Mouse (Mus musculus) embryonic facial prominence, embryonic 12.5 days (tissue): ENCODE data around the gene Ppargc1a. TPM values are rescaled to one million over a fixed set of nuclear protein-coding genes. Genes with fewer than 3 reads are reported as not detected.

ENCODE experiments used
- ATAC-seq: fragments of 200-750 bp; cut with Nextera tagmentation; 2 replicates; pipeline ENCODE4 v1.8.0; 2017; ENCODE audit not compliant: insufficient number of reproducible peaks, insufficient read depth, low FRiP score, low TSS enrichment
- H3K27ac ChIP-seq: fragments of 300-500 bp; sonication (generic); 2 replicates; pipeline ENCODE4 v1.5.1; 2016; ENCODE audit warnings: mild to moderate bottlenecking
- H3K27me3 ChIP-seq: fragments of 300-500 bp; sonication (generic); 2 replicates; pipeline ENCODE4 v1.6.1; 2016; ENCODE audit warnings: mild to moderate bottlenecking, moderate library complexity
- H3K36me3 ChIP-seq: fragments of 300-500 bp; sonication (generic); 2 replicates; pipeline ENCODE4 v1.6.1; 2016; ENCODE audit warnings: mild to moderate bottlenecking
- H3K4me1 ChIP-seq: fragments of 300-500 bp; sonication (generic); 2 replicates; pipeline ENCODE4 v1.6.1; 2016
- H3K4me2 ChIP-seq: fragments of 300-500 bp; sonication (generic); replicated peaks from 2 replicates; pipeline ENCODE4 v1.6.1; 2016; ENCODE audit warnings: mild to moderate bottlenecking, moderate library complexity
- H3K4me3 ChIP-seq: fragments of 300-500 bp; sonication (generic); 2 replicates; pipeline ENCODE4 v1.5.1; 2016; ENCODE audit warnings: mild to moderate bottlenecking
- H3K9ac ChIP-seq: fragments of 300-500 bp; sonication (generic); 2 replicates; pipeline ENCODE4 v1.6.1; 2016; ENCODE audit warnings: mild to moderate bottlenecking, moderate library complexity
- H3K9me3 ChIP-seq: fragments of 300-500 bp; sonication (generic); 2 replicates; pipeline ENCODE4 v1.6.1; 2016; ENCODE audit warnings: mild to moderate bottlenecking, moderate library complexity
- WGBS: fragments of 180-500 bp; shearing (Covaris S2); methylation state at CpG from one replicate; pipeline ENCODE4 v1.1.7; 2016; 5-methylcytosine and 5-hydroxymethylcytosine counted together
- polyA plus RNA-seq: library from polyadenylated mRNA; unstranded; fragments of >200 nt; fragmentation: Nextera tagmentation; extraction: Ambion mirVana; gene quantifications from 2 replicates; pipeline ENCODE4 v1.2.1, GENCODE M21; 2016

The Ppargc1a gene
- 3.3 and 4.2 TPM in 2 replicates for polyA plus RNA-seq

DNA sequence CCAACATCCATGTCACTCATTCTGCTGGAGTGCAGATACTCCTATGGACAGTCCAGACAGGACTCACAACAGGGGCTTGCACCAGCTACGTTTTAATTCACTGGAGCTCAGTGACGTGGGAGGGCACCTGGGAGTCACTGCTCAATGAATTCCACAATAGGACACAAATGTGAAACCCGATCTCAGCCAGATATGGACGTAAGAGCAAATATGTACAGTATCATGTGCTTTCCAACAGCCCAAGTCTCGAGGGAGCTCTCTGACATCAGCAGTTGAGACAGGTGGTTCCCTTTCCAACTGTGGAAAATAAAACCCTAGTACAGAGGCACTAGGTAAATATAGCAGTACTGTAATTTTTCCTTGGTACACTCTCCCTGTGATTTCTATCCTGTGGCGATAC lies at the start of gene Ppargc1a:
TSS of gene Ppargc1a (minus strand) at position 68 of the 400 bp plus-strand sequence.
- Histone ChIP-seq H3K27me3 (no peaks in the 10 kb centered on the region), H3K4me1 (peaks cover 14% of the 10 kb centered on the region; the same call in 1 of the 2 replicates), H3K9me3 (no peaks in the 10 kb centered on the region), H3K9ac (no peak within 1 kb of the TSS), H3K4me3 (no peak within 1 kb of the TSS), H3K27ac (0 out of 2 replicates have a peak within 1 kb of the TSS, but pooled peaks have one; percentile 46), H3K4me2 (0 out of 2 replicates have a peak within 1 kb of the TSS, but pooled peaks have one; percentile 9), H3K36me3 (no peaks in the 10 kb centered on the region)
- 39% methylated on average over 6 of the region's 6 CpGs for WGBS
- no peak for ATAC-seq

DNA sequence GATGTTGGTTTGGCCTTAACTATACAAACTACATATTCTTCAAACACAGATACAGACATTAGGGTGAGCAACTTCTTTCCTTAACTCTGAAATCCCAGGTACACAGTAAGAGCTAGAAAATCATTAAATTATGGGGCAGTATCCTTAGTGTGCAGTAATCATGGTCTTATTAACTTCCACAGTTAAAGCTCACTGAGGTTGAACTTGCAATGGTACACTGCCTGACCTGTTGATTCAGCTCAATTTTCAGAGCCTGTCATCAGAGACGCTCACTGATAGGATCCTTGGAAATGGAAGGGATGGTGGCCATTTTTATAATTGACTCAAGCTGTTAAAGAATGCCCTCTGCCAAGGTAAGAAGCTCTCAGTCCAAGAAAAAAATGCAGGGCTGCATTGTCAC lies 49.4 kb upstream of the Ppargc1a start:
- Histone ChIP-seq H3K36me3 (no peaks in the 10 kb centered on the region), H3K27ac (no peak overlapping the region), H3K4me1 (no peaks in the 10 kb centered on the region), H3K4me2 (no peak overlapping the region), H3K9ac (no peak overlapping the region), H3K27me3 (no peaks in the 10 kb centered on the region), H3K4me3 (no peak overlapping the region), H3K9me3 (no peaks in the 10 kb centered on the region)
- ATAC-seq = no peak
- WGBS = 35% methylated on average over 1 of the region's 1 CpGs

- no peak overlapping the region for H3K4me3 ChIP-seq
- no peak overlapping the region for H3K27ac ChIP-seq
- no peaks in the 10 kb centered on the region for H3K9me3 ChIP-seq
- no peak overlapping the region for H3K4me2 ChIP-seq
- H3K9ac ChIP-seq = no peak overlapping the region
- H3K27me3 ChIP-seq = no peaks in the 10 kb centered on the region
- ATAC-seq = no peak
- H3K4me1 ChIP-seq = no peaks in the 10 kb centered on the region
- 87% methylated on average over 4 of the region's 4 CpGs for WGBS
- H3K36me3 ChIP-seq = no peaks in the 10 kb centered on the region
These were observed 44.5 kb upstream of the Ppargc1a start for GRCm38 (mm10) chr5:51612049-51612448.

DNA sequence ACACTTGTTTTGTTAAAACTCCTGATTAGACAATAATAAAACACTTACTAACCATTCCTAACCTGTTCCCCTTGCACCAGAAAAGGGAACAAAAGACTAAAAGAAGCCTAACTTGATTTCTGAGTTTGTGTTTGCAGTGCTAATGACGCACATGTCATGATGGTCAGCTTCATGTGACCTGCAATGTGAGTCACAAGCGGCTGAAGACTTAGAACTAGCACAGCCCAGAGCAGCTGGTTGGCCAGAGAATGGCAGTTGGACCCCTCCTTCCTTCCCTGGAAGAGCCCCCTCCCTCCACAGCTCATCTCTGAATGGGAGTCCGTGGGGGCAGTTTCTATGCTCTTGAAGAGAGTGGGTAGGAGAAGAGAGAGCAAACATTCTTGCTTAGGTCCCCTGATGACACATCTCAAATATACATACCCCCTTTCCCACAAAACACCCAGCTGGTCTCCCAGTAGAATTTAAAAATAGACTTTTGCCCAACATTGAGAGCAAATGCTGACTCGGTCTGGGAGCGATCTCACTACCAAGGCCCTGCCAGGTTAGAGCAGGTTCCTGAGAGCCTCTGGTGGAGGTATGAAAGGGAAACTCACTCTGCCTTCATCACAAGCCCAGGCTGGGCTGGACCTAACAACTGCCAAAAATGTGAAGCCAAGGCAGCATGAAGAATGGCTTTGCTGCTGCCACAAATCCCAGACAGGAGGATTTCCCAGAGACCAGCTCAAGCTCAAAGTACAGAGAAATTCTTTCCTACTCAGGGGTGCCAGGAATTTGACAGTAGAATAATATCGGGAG lies 40.4 kb upstream of the Ppargc1a start:
- Histone ChIP-seq H3K9ac (no peak overlapping the region), H3K36me3 (no peaks in the 10 kb centered on the region), H3K4me3 (no peak overlapping the region), H3K27me3 (no peaks in the 10 kb centered on the region), H3K4me2 (no peak overlapping the region), H3K4me1 (no peaks in the 10 kb centered on the region), H3K27ac (no peak overlapping the region), H3K9me3 (no peaks in the 10 kb centered on the region)
- WGBS = 78% methylated on average over 6 of the region's 6 CpGs
- no peak for ATAC-seq

GRCm38 (mm10) chr5:51599549-51599948 lies 32.0 kb upstream of the Ppargc1a start:
- Histone ChIP-seq H3K9me3 (no peaks in the 10 kb centered on the region), H3K36me3 (no peaks in the 10 kb centered on the region), H3K27me3 (no peaks in the 10 kb centered on the region), H3K27ac (no peak overlapping the region), H3K9ac (no peak overlapping the region), H3K4me2 (no peak overlapping the region), H3K4me1 (no peaks in the 10 kb centered on the region), H3K4me3 (no peak overlapping the region)
- no peak for ATAC-seq
- WGBS = 79% methylated on average over 6 of the region's 6 CpGs

- ATAC-seq = no peak
- H3K4me2 ChIP-seq = no peak overlapping the region
- H3K9me3 ChIP-seq = no peaks in the 10 kb centered on the region
- H3K27ac ChIP-seq = no peak overlapping the region
- no peaks in the 10 kb centered on the region for H3K36me3 ChIP-seq
- H3K9ac ChIP-seq = no peak overlapping the region
- WGBS = 85% methylated on average over 9 of the region's 9 CpGs
- H3K4me1 ChIP-seq = peaks cover 6% of the 10 kb centered on the region
- no peaks in the 10 kb centered on the region for H3K27me3 ChIP-seq
- H3K4me3 ChIP-seq = no peak overlapping the region
These were observed 28.1 kb upstream of the Ppargc1a start for GRCm38 (mm10) chr5:51595644-51596043.

DNA sequence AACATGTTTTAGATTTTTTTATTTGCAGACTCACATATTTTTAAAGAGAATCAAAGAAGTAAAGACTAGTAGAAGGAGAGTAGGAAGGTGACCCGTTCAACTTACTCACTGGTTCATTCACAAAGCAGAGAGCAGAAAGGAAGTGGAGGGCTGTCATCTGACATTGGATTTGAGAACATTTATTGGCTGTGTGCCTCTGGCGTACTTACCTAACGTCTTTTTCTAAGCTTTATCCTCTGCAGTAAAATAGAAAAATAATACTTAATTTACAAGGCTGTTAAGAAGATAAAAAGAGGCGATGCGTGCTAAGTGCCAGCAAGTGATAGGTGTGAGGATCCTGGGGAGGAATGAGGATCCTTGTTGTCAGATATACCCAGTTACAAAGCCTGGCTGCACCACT lies 24.7 kb upstream of the Ppargc1a start:
- WGBS = 67% methylated on average over 5 of the region's 5 CpGs
- Histone ChIP-seq H3K27me3 (no peaks in the 10 kb centered on the region), H3K4me1 (peaks cover 6% of the 10 kb centered on the region), H3K9me3 (no peaks in the 10 kb centered on the region), H3K4me2 (no peak overlapping the region), H3K27ac (no peak overlapping the region), H3K4me3 (no peak overlapping the region), H3K36me3 (no peaks in the 10 kb centered on the region), H3K9ac (no peak overlapping the region)
- ATAC-seq = no peak

DNA sequence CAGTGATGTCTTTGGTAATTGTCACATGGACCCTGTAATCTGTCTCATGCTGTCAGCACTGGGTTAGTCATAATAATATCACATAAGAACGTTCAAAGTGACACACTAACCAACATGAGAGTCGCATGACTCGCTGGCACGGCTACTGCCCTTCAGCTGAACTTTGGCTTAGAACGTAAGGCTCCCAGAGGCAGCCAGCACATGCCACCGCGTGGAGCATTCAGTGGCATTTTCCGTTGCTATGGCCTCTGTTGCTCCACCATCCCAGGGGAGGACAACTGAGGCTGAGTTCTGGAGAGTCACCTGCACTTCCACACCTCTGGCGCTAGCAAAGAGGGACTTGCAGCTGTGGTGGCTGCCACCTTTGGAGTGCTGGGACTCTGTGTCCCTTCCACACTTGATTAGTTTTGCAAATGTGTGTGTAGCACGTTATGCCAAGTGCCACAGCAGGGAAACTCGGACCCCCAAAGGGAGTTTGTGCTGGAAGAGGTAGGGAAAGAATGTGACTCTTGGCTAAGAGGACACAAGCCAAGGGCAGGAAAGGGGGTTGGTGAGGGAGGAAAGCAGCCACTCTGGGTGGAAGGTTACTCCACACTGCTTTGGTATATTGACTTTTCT lies 24.1 kb upstream of the Ppargc1a start:
- ATAC-seq = no peak
- no peak overlapping the region for H3K4me2 ChIP-seq
- H3K9ac ChIP-seq = no peak overlapping the region
- H3K4me1 ChIP-seq = peaks cover 6% of the 10 kb centered on the region
- 22% methylated on average over 11 of the region's 11 CpGs for WGBS
- no peaks in the 10 kb centered on the region for H3K27me3 ChIP-seq
- no peak overlapping the region for H3K27ac ChIP-seq
- H3K4me3 ChIP-seq = no peak overlapping the region
- H3K36me3 ChIP-seq = no peaks in the 10 kb centered on the region
- no peaks in the 10 kb centered on the region for H3K9me3 ChIP-seq

- WGBS = 70% methylated on average over 2 of the region's 2 CpGs
- Histone ChIP-seq H3K4me1 (no peaks in the 10 kb centered on the region; the same call in 1 of the 2 replicates), H3K27ac (no peak overlapping the region), H3K4me3 (no peak overlapping the region), H3K36me3 (no peaks in the 10 kb centered on the region), H3K4me2 (no peak overlapping the region), H3K27me3 (no peaks in the 10 kb centered on the region), H3K9me3 (no peaks in the 10 kb centered on the region), H3K9ac (no peak overlapping the region)
- no peak for ATAC-seq
These were observed 18.7 kb upstream of the Ppargc1a start for GRCm38 (mm10) chr5:51586187-51586586.

DNA sequence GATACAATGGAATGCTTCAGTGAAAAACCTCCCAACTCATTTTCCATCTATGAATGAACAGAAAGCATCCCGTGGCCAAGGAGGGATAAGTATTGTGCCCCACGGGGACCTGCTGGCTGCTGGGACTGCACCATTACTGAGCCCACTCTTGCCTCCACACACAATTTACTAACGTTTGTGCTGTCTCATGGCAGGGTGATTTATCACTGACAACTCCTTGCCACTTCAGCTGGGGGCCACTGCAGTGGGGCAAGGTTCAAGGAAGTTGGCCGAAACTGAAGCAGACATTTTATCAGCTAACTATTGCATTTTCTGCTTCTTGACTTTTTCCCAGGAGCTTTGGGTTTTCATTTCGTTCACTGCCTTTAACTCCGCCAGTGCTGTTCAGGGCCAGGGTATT lies 17.5 kb upstream of the Ppargc1a start:
- 56% methylated on average over 6 of the region's 6 CpGs for whole genome bisulfite sequencing
- Histone ChIP-seq H3K27me3 (no peaks in the 10 kb centered on the region), H3K9me3 (no peaks in the 10 kb centered on the region), H3K27ac (no peak overlapping the region), H3K9ac (no peak overlapping the region), H3K4me2 (no peak overlapping the region), H3K4me3 (no peak overlapping the region), H3K36me3 (no peaks in the 10 kb centered on the region), H3K4me1 (no peaks in the 10 kb centered on the region)
- no peak for ATAC-seq

DNA sequence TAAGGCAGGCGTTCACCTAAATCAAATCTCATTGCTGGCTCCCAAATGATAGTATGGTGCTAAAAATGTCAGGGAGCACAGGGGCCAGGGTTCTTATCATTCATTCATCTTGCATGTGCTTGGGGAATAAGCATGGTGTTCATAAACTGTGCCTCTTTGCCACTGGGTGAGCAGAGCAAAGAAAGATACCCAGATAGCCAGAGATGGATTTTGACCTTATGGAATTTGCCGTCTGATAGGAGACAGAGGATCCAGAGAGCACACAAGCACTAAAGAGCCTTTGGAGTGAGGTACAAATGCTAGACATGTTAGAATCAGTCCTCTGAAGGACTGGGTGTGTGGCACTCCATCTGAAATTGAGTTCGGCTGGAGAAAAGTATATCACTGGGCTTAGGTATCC lies 16.7 kb upstream of the Ppargc1a start:
- no peak overlapping the region for H3K4me3 ChIP-seq
- no peak for ATAC-seq
- H3K27ac ChIP-seq = no peak overlapping the region
- H3K27me3 ChIP-seq = no peaks in the 10 kb centered on the region
- no peaks in the 10 kb centered on the region for H3K36me3 ChIP-seq
- H3K9ac ChIP-seq = no peak overlapping the region
- H3K4me2 ChIP-seq = no peak overlapping the region
- 88% methylated on average over 3 of the region's 3 CpGs for WGBS
- no peaks in the 10 kb centered on the region for H3K9me3 ChIP-seq
- H3K4me1 ChIP-seq = no peaks in the 10 kb centered on the region

DNA sequence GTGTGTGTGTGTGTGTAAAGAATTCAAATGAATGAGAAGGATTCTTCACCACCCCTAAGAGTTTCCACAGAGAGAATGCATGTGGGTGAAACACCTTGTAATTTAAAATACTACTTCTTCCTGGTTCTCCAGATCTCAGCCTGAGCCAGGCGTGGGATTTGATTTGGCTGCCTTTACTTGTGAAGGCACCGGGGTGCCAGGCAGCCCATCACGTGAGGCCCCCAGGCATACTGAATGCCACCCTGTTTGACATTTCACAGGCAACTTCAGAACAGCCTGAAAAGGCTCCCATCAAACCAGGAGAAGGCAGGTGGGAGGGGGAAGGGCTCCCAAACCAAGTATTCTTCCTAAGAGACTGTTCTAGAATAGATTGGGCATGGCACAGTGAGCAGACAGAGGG lies 16.1 kb upstream of the Ppargc1a start:
- Histone ChIP-seq H3K36me3 (no peaks in the 10 kb centered on the region), H3K27ac (no peak overlapping the region), H3K4me3 (no peak overlapping the region), H3K9ac (no peak overlapping the region), H3K4me1 (no peaks in the 10 kb centered on the region), H3K27me3 (no peaks in the 10 kb centered on the region), H3K9me3 (no peaks in the 10 kb centered on the region), H3K4me2 (no peak overlapping the region)
- no peak for ATAC-seq
- WGBS = 77% methylated on average over 3 of the region's 3 CpGs
